Mouse (Mus musculus): ENCODE data around the gene Ppib. TPM values are rescaled to one million over a fixed set of nuclear protein-coding genes. Genes with fewer than 3 reads are reported as not detected.

Ppib gene
- polyA plus RNA-seq, 1 experiment: 532 TPM

Other genes with a start within 250 kb of the Ppib start
- 9.2 and 17.4 TPM in 2 replicates for gene Zfp609, start 232.7 kb upstream of the Ppib start, polyA plus RNA-seq (2012; rRNA removed)
- gene Pclaf, start 170.0 kb upstream of the Ppib start, polyA plus RNA-seq (2012; rRNA removed): 1.8 and 3.1 TPM in 2 replicates
- 19.4 and 21.2 TPM in 2 replicates for gene Trip4, start 151.4 kb upstream of the Ppib start, polyA plus RNA-seq (2012; rRNA removed)
- gene Csnk1g1, start 151.3 kb upstream of the Ppib start, polyA plus RNA-seq (2012; rRNA removed): 11.2 and 12.3 TPM in 2 replicates
- 0.81 and 1.6 TPM in 2 replicates for gene Snx22, start 9.5 kb downstream of the Ppib start, polyA plus RNA-seq (2012; rRNA removed)
- 109 and 119 TPM in 2 replicates for gene Snx1, start 66.4 kb downstream of the Ppib start, polyA plus RNA-seq (2012; rRNA removed)
- 35.9 and 39.6 TPM in 2 replicates for gene Ciao2a, start 66.4 kb downstream of the Ppib start, polyA plus RNA-seq (2012; rRNA removed)
- gene Dapk2, start 98.0 kb downstream of the Ppib start, polyA plus RNA-seq (2012; rRNA removed): 6.5 and 7.0 TPM in 2 replicates

Measured in urinary bladder, adult 2 months (tissue).